Mouse (Mus musculus) urinary bladder, postnatal 10 days (tissue): Measurements from ENCODE around the gene Prmt3.

Experiments
- DNase-seq: peaks from one replicate; pipeline ENCODE4 v3.0.0; 2022; ENCODE audit warnings: low spot score

Prmt3 gene

GRCm38 (mm10) chr7:49778114-49778901 is at the start of gene Prmt3:
Prmt3 (plus strand) TSS chr7:49778346.
- peak; percentile 96 for DNase-seq

- DNase-seq = no peak
Measured at GRCm38 (mm10) chr7:49734342-49734741, 43.8 kb upstream of the Prmt3 start.

- DNase-seq = no peak
Measured at GRCm38 (mm10) chr7:49739448-49739847, 38.7 kb upstream of the Prmt3 start.

GRCm38 (mm10) chr7:49741474-49741873 is 36.7 kb upstream of the Prmt3 start:
- no peak for DNase-seq

GRCm38 (mm10) chr7:49741923-49742322 is 36.2 kb upstream of the Prmt3 start:
- no peak for DNase-seq

- DNase-seq = no peak
Measured at GRCm38 (mm10) chr7:49751148-49751547, 27.0 kb upstream of the Prmt3 start.

- DNase-seq = no peak
Measured at GRCm38 (mm10) chr7:49752730-49753506, 25.2 kb upstream of the Prmt3 start.

- no peak for DNase-seq
Measured at GRCm38 (mm10) chr7:49754767-49755166, 23.4 kb upstream of the Prmt3 start.

GRCm38 (mm10) chr7:49758934-49759571 is 19.1 kb upstream of the Prmt3 start, which contains the start of gene Htatip2:
Htatip2 (plus strand) TSS chr7:49759115.
- DNase-seq = no peak

GRCm38 (mm10) chr7:49762605-49763004 is 15.5 kb upstream of the Prmt3 start:
- DNase-seq = no peak

GRCm38 (mm10) chr7:49764011-49764716 is 14.0 kb upstream of the Prmt3 start:
- no peak for DNase-seq

- no peak for DNase-seq
Measured at GRCm38 (mm10) chr7:49766166-49766565, 12.0 kb upstream of the Prmt3 start.

GRCm38 (mm10) chr7:49768509-49768908 is 9.6 kb upstream of the Prmt3 start:
- no peak for DNase-seq

- DNase-seq = no peak
Measured at GRCm38 (mm10) chr7:49774396-49774795, 3.8 kb upstream of the Prmt3 start.

GRCm38 (mm10) chr7:49777585-49777984 is 561 bp upstream of the Prmt3 start:
- no peak for DNase-seq

- DNase-seq = no peak
Measured at GRCm38 (mm10) chr7:49778904-49779615, 914 bp downstream of the Prmt3 start.

- no peak for DNase-seq
Measured at GRCm38 (mm10) chr7:49783017-49783416, 4.9 kb downstream of the Prmt3 start.

- DNase-seq = no peak
Measured at GRCm38 (mm10) chr7:49785141-49785540, 7.0 kb downstream of the Prmt3 start.

- no peak for DNase-seq
Measured at GRCm38 (mm10) chr7:49786618-49787382, 8.7 kb downstream of the Prmt3 start.

- DNase-seq = no peak
Measured at GRCm38 (mm10) chr7:49787383-49787645, 9.2 kb downstream of the Prmt3 start.

GRCm38 (mm10) chr7:49794304-49794703 is 16.2 kb downstream of the Prmt3 start:
- DNase-seq = no peak
